Mouse (Mus musculus) lung, embryonic 14.5 days (tissue): Measurements from ENCODE around the gene Rpp25l. TPM values are rescaled to one million over a fixed set of nuclear protein-coding genes. Genes with fewer than 3 reads are reported as not detected.
A peak's percentile ranks its signal among the peaks of the same experiment; 100 is the strongest.

Source experiments
- ATAC-seq: fragments of 200-750 bp; cut with Nextera tagmentation; 2 replicates; pipeline ENCODE4 v1.8.0; 2017; ENCODE audit warnings: mild to moderate bottlenecking, moderate TSS enrichment, moderate library complexity; ENCODE audit not compliant: insufficient read depth
- DNase-seq: peaks from one replicate; pipeline ENCODE4 v3.0.0-alpha.2; 2015
- H3K27ac ChIP-seq: fragments of 300-500 bp; sonication (generic); 2 replicates; pipeline ENCODE4 v1.5.1; 2014; ENCODE audit warnings: low read depth, mild to moderate bottlenecking, moderate library complexity
- H3K27me3 ChIP-seq: fragments of 300-500 bp; sonication (generic); 2 replicates; pipeline ENCODE4 v1.6.1; 2014; ENCODE audit warnings: low read length, control low read depth; ENCODE audit not compliant: insufficient read depth
- H3K36me3 ChIP-seq: fragments of 300-500 bp; sonication (generic); 2 replicates; pipeline ENCODE4 v1.6.1; 2014; ENCODE audit warnings: control low read depth; ENCODE audit not compliant: insufficient read depth
- H3K4me1 ChIP-seq: fragments of 300-500 bp; sonication (generic); 2 replicates; pipeline ENCODE4 v1.6.1; 2014; ENCODE audit warnings: antibody characterized with exemption, control low read depth; ENCODE audit not compliant: insufficient read depth
- H3K4me2 ChIP-seq: fragments of 300-500 bp; sonication (generic); 2 replicates; pipeline ENCODE4 v1.6.1; 2014; ENCODE audit warnings: mild to moderate bottlenecking
- H3K4me3 ChIP-seq: fragments of 300-500 bp; sonication (generic); 2 replicates; pipeline ENCODE4 v1.5.1; 2014; ENCODE audit warnings: low read depth, low read length
- H3K9ac ChIP-seq: fragments of 300-500 bp; sonication (generic); 2 replicates; pipeline ENCODE4 v1.6.1; 2014
- H3K9me3 ChIP-seq: fragments of 300-500 bp; sonication (generic); 2 replicates; pipeline ENCODE4 v1.6.1; 2016; ENCODE audit warnings: low read depth, low read length, control low read depth
- CTCF ChIP-seq: IDR thresholded peaks from 2 replicates; pipeline ENCODE4 v1.5.1; 2016; ENCODE audit warnings: antibody characterized with exemption, low read depth
- WGBS: fragments of 180-500 bp; shearing (Covaris S2); extraction: QIAGEN DNeasy Blood & Tissue Kit; methylation state at CpG from one replicate; pipeline ENCODE4 v1.1.7; 2014; 5-methylcytosine and 5-hydroxymethylcytosine counted together
- polyA plus RNA-seq: library from polyadenylated mRNA; unstranded; fragments of >200 nt; fragmentation: Nextera tagmentation; extraction: Ambion mirVana; gene quantifications from 2 replicates; pipeline ENCODE4 v1.2.1, GENCODE M21; 2014

The Rpp25l gene
- polyA plus RNA-seq, 1 experiment from 2014 or later = 90.3 TPM

DNA sequence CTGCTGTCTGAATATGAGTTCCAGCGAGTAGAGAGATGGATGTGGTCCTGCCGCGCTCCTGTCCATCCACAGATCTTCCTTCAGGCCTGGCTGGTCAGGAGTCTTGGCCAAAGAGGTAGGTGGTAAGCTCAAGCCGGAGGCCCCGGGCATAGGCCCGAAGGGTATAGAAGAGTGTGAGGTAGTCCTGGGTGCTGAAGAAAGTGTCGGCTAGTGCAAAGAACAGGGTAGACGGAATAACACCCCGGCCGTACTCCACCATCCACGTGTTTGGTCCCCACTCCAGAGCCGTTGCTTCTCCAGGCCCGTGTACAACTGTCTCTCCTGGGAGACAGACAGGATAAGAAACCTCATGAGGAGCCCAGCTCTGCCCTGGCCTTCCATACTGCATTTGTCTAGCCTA is 25.9 kb upstream of the Rpp25l start:
- no peak overlapping the region for H3K9ac ChIP-seq
- H3K4me1 ChIP-seq = no peaks in the 10 kb centered on the region
- no peak overlapping the region for H3K4me2 ChIP-seq
- H3K27ac ChIP-seq = no peak overlapping the region
- no peak overlapping the region for H3K4me3 ChIP-seq
- no peaks in the 10 kb centered on the region for H3K27me3 ChIP-seq
- no peak for DNase-seq
- TF ChIP-seq CTCF = no peak
- no peak for ATAC-seq
- H3K9me3 ChIP-seq = no peaks in the 10 kb centered on the region
- 88% methylated on average over 13 of the region's 13 CpGs for WGBS
- H3K36me3 ChIP-seq = peaks cover 15% of the 10 kb centered on the region

DNA sequence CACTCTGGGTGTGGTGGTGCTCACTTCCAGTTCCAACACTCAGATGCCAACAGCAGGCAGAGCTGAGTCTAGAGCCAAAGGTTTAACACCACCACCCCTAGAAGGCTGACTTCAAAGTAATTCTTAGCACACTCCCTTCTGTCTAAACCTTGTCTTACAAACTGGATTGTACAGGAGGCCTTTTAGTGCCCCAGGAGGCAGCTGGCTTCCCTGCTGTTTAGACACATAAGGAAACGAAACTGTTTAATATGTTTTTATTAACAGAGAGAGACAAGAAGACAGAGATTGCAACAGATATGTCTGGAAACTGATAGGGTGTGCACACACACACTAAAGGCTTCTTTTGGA is 24.9 kb upstream of the Rpp25l start:
- Histone ChIP-seq H3K4me2 (no peak overlapping the region), H3K27ac (no peak overlapping the region), H3K4me3 (no peak overlapping the region), H3K9ac (no peak overlapping the region), H3K9me3 (no peaks in the 10 kb centered on the region), H3K27me3 (0 out of 2 replicates have a peak, but pooled peaks cover 5% of the 10 kb centered on the region), H3K4me1 (no peaks in the 10 kb centered on the region), H3K36me3 (peaks cover 15% of the 10 kb centered on the region)
- no peak for DNase-seq
- ATAC-seq = no peak
- no peak for TF ChIP-seq CTCF
- 52% methylated on average over 1 of the region's 1 CpGs for WGBS

- 0 out of 2 replicates have a peak, but pooled peaks have one; percentile 45 for ATAC-seq
- peaks cover 10% of the 10 kb centered on the region; the same call in 1 of the 2 replicates for H3K27me3 ChIP-seq
- no peaks in the 10 kb centered on the region for H3K4me1 ChIP-seq
- no peaks in the 10 kb centered on the region for H3K9me3 ChIP-seq
- no peak overlapping the region for H3K9ac ChIP-seq
- no peak overlapping the region for H3K27ac ChIP-seq
- 32% methylated on average over 8 of the region's 8 CpGs for WGBS
- no peak overlapping the region for H3K4me2 ChIP-seq
- TF ChIP-seq CTCF = peak; percentile 88
- H3K36me3 ChIP-seq = peaks cover 15% of the 10 kb centered on the region
- H3K4me3 ChIP-seq = no peak overlapping the region
- peak; percentile 88 for DNase-seq
Observed at GRCm38 (mm10) chr4:41737602-41738255, 24.4 kb upstream of the Rpp25l start.

DNA sequence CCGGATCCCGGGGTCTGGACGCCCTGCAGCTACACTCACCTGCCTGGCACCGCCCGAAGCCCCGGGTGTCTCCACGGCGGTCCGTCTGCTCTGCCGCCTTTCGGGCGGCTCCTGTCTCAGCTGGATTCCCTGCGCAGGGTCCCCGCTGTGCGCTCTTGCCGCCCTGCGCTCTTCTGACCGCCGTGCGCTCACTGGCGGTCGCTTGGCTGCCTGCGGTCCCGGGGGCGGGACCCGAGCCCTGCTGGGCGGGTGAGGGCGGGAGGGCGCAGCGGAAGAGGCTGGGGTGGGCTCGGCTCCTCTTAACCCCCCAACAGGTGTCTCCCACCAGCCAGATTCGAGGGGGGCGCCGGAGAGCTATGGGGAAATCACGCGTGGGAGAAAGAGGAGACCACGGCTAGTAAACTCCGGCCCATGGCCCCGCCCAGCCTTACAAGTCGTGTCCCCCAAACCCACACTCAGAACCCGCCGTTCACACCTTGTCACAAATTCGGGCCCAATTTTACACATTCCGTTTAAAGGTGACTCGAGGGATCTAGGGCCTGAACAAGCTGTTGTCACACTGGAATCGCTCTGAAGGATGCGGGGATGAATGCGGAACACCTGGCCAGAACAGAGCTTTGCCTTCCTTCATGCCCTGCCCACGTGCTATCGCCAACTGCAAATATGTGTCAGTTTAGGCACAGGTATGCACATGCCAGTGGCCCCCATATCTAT is 17.9 kb upstream of the Rpp25l start, which contains the start of gene Arid3c:
Gene Arid3c, minus strand, starts transcription at position 91 of the 714 bp plus-strand sequence.
- WGBS = 1% methylated on average over 50 of the region's 50 CpGs
- TF ChIP-seq CTCF = no peak
- peak; percentile 38; the same call in 1 of the 2 replicates for ATAC-seq

GRCm38 (mm10) chr4:41726826-41727621 is 13.7 kb upstream of the Rpp25l start:
- Histone ChIP-seq H3K9ac (no peak overlapping the region), H3K27ac (no peak overlapping the region), H3K27me3 (peaks cover 78% of the 10 kb centered on the region), H3K4me3 (no peak overlapping the region), H3K9me3 (no peaks in the 10 kb centered on the region), H3K4me1 (no peaks in the 10 kb centered on the region), H3K4me2 (no peak overlapping the region), H3K36me3 (no peaks in the 10 kb centered on the region)
- 19% methylated on average over 20 of the region's 20 CpGs for WGBS
- TF ChIP-seq CTCF = no peak
- ATAC-seq (no peak), DNase-seq (no peak)

More for the DNA sequence above, 17.9 kb upstream of the Rpp25l start, which contains the start of gene Arid3c:
- no peaks in the 10 kb centered on the region for H3K36me3 ChIP-seq
- H3K27ac ChIP-seq = no peak within 1 kb of the TSS
- H3K4me1 ChIP-seq = no peaks in the 10 kb centered on the region
- H3K27me3 ChIP-seq = peaks cover 67% of the 10 kb centered on the region
- H3K4me2 ChIP-seq = peak within 1 kb of the TSS; percentile 62
- H3K9ac ChIP-seq = no peak within 1 kb of the TSS; the same call in 1 of the 2 replicates
- no peaks in the 10 kb centered on the region for H3K9me3 ChIP-seq
- DNase-seq = peak; percentile 54
- H3K4me3 ChIP-seq = peak within 1 kb of the TSS; percentile 34

- under 1% methylated on average over 27 of the region's 27 CpGs for WGBS
- TF ChIP-seq CTCF = no peak
- peak; percentile 98 for ATAC-seq
Observed at GRCm38 (mm10) chr4:41722918-41723351, 9.6 kb upstream of the Rpp25l start, which contains the start of gene Dctn3. Gene Dctn3 (minus strand): TSS chr4:41723170.

DNA sequence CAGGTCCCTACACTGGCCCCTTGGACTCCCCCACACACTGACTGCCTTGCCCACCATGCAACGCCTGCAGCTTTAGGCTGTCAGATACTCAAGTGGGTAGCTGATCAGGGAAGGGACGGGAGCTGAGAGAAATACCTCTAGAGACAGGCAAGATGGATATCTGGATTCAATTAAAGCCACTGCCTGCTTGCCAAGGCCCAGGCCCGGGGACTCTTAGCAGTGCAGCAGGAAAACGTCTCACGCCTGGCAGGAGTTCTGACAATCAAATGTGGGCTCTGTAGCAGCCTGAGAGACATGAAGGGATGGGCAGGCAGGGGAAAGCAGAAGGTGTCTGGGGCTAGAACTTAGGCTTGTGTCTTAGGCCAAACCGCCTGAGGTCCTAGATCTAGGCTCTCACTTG is 3.5 kb upstream of the Rpp25l start:
- peaks cover 47% of the 10 kb centered on the region for H3K36me3 ChIP-seq
- no peak for TF ChIP-seq CTCF
- DNase-seq (no peak), ATAC-seq (no peak)
- H3K4me1 ChIP-seq = peaks cover 8% of the 10 kb centered on the region
- WGBS = 60% methylated on average over 6 of the region's 6 CpGs
- no peak overlapping the region for H3K4me3 ChIP-seq
- no peak overlapping the region for H3K4me2 ChIP-seq
- no peaks in the 10 kb centered on the region for H3K9me3 ChIP-seq
- no peaks in the 10 kb centered on the region for H3K27me3 ChIP-seq
- no peak overlapping the region for H3K27ac ChIP-seq
- no peak overlapping the region for H3K9ac ChIP-seq

More at GRCm38 (mm10) chr4:41722918-41723351, 9.6 kb upstream of the Rpp25l start, which contains the start of gene Dctn3:
- Histone ChIP-seq H3K27me3 (peaks cover 41% of the 10 kb centered on the region), H3K27ac (no peak within 1 kb of the TSS), H3K4me1 (no peaks in the 10 kb centered on the region), H3K4me3 (peak within 1 kb of the TSS; percentile 88), H3K36me3 (peaks cover 19% of the 10 kb centered on the region), H3K9me3 (no peaks in the 10 kb centered on the region), H3K4me2 (peak within 1 kb of the TSS; percentile 89), H3K9ac (peak within 1 kb of the TSS; percentile 81)
- peak; percentile 98 for DNase-seq
